Mouse (Mus musculus) neural tube, embryonic 11.5 days (tissue): ENCODE results near the gene Fam107b. TPM values are rescaled to one million over a fixed set of nuclear protein-coding genes. Genes with fewer than 3 reads are reported as not detected.

ENCODE experiments used
- ATAC-seq: fragments of 200-750 bp; cut with Nextera tagmentation; 2 replicates; pipeline ENCODE4 v1.8.0; 2017; ENCODE audit warnings: moderate number of reproducible peaks, mild to moderate bottlenecking, moderate TSS enrichment, moderate library complexity; ENCODE audit not compliant: insufficient read depth, low FRiP score, low TSS enrichment
- DNase-seq: peaks from one replicate; pipeline ENCODE4 v3.0.0-alpha.2; 2015; ENCODE audit warnings: low spot score
- H3K27ac ChIP-seq: fragments of 300-500 bp; sonication (generic); 2 replicates; pipeline ENCODE4 v1.5.1; 2014; ENCODE audit warnings: low read depth, mild to moderate bottlenecking, low read length
- H3K27me3 ChIP-seq: fragments of 300-500 bp; sonication (generic); 2 replicates; pipeline ENCODE4 v1.6.1; 2014; ENCODE audit warnings: mild to moderate bottlenecking, low read length, mixed read lengths; ENCODE audit not compliant: control insufficient read depth, insufficient read depth
- H3K36me3 ChIP-seq: fragments of 300-500 bp; sonication (generic); 2 replicates; pipeline ENCODE4 v1.6.1; 2014; ENCODE audit warnings: mild to moderate bottlenecking, low read length, moderate library complexity, mixed read lengths; ENCODE audit not compliant: control insufficient read depth, insufficient read depth
- H3K4me1 ChIP-seq: fragments of 300-500 bp; sonication (generic); 2 replicates; pipeline ENCODE4 v1.6.1; 2014; ENCODE audit warnings: low read length, mixed read lengths; ENCODE audit not compliant: control insufficient read depth, insufficient read depth
- H3K4me2 ChIP-seq: fragments of 300-500 bp; sonication (generic); 2 replicates; pipeline ENCODE4 v1.6.1; 2014; ENCODE audit warnings: low read depth, mild to moderate bottlenecking, moderate library complexity
- H3K4me3 ChIP-seq: fragments of 300-500 bp; sonication (generic); 2 replicates; pipeline ENCODE4 v1.5.1; 2014; ENCODE audit warnings: low read depth, low read length
- H3K9ac ChIP-seq: fragments of 300-500 bp; sonication (generic); 2 replicates; pipeline ENCODE4 v1.6.1; 2014; ENCODE audit warnings: mild to moderate bottlenecking, low read length
- H3K9me3 ChIP-seq: fragments of 300-500 bp; sonication (generic); 2 replicates; pipeline ENCODE4 v1.6.1; 2016; ENCODE audit warnings: low read length; ENCODE audit not compliant: control insufficient read depth
- WGBS: fragments of 180-500 bp; shearing (Covaris S2); extraction: QIAGEN DNeasy Blood & Tissue Kit; methylation state at CpG from one replicate; pipeline ENCODE4 v1.1.7; 2014; 5-methylcytosine and 5-hydroxymethylcytosine counted together
- polyA plus RNA-seq: library from polyadenylated mRNA; unstranded; fragments of >200 nt; fragmentation: Nextera tagmentation; extraction: Ambion mirVana; gene quantifications from 2 replicates; pipeline ENCODE4 v1.2.1, GENCODE M21; 2014

Gene Fam107b
- polyA plus RNA-seq, 1 experiment from 2014 or later: 64.4 TPM

- no peak overlapping the region for H3K27ac ChIP-seq
- H3K4me2 ChIP-seq: no peak overlapping the region
- ATAC-seq (no peak), DNase-seq (no peak)
- H3K9ac ChIP-seq: no peak overlapping the region
- H3K27me3 ChIP-seq: no peaks in the 10 kb centered on the region
- WGBS: 93% methylated on average over 7 of the region's 7 CpGs
- H3K9me3 ChIP-seq: no peaks in the 10 kb centered on the region
- H3K4me1 ChIP-seq: no peaks in the 10 kb centered on the region
- H3K36me3 ChIP-seq: no peaks in the 10 kb centered on the region
- no peak overlapping the region for H3K4me3 ChIP-seq
Observed at GRCm38 (mm10) chr2:3623207-3623980, 53.1 kb downstream of the Fam107b start.

- ATAC-seq (no peak), DNase-seq (no peak)
- no peak overlapping the region for H3K4me2 ChIP-seq
- no peaks in the 10 kb centered on the region for H3K4me1 ChIP-seq
- no peak overlapping the region for H3K9ac ChIP-seq
- WGBS: 91% methylated on average over 7 of the region's 7 CpGs
- no peaks in the 10 kb centered on the region for H3K9me3 ChIP-seq
- H3K4me3 ChIP-seq: no peak overlapping the region
- no peak overlapping the region for H3K27ac ChIP-seq
- H3K27me3 ChIP-seq: no peaks in the 10 kb centered on the region
- no peaks in the 10 kb centered on the region for H3K36me3 ChIP-seq
Observed at GRCm38 (mm10) chr2:3623981-3624584, 53.8 kb downstream of the Fam107b start.

GRCm38 (mm10) chr2:3629096-3629495 lies 58.8 kb downstream of the Fam107b start:
- no peaks in the 10 kb centered on the region for H3K36me3 ChIP-seq
- H3K9ac ChIP-seq: no peak overlapping the region
- ATAC-seq (no peak), DNase-seq (no peak)
- WGBS: 91% methylated on average over 6 of the region's 6 CpGs
- H3K9me3 ChIP-seq: no peaks in the 10 kb centered on the region
- H3K4me3 ChIP-seq: no peak overlapping the region
- no peak overlapping the region for H3K4me2 ChIP-seq
- no peaks in the 10 kb centered on the region for H3K27me3 ChIP-seq
- H3K27ac ChIP-seq: no peak overlapping the region
- no peaks in the 10 kb centered on the region for H3K4me1 ChIP-seq

- no peak overlapping the region for H3K4me2 ChIP-seq
- no peak overlapping the region for H3K4me3 ChIP-seq
- no peaks in the 10 kb centered on the region for H3K9me3 ChIP-seq
- 83% methylated on average over 5 of the region's 5 CpGs for WGBS
- no peaks in the 10 kb centered on the region for H3K4me1 ChIP-seq
- no peaks in the 10 kb centered on the region for H3K27me3 ChIP-seq
- ATAC-seq: no peak
- no peak overlapping the region for H3K27ac ChIP-seq
- H3K9ac ChIP-seq: no peak overlapping the region
- no peak for DNase-seq
- H3K36me3 ChIP-seq: no peaks in the 10 kb centered on the region
Observed at GRCm38 (mm10) chr2:3629741-3630140, 59.5 kb downstream of the Fam107b start.

GRCm38 (mm10) chr2:3630769-3631477 lies 60.6 kb downstream of the Fam107b start:
- H3K27me3 ChIP-seq: no peaks in the 10 kb centered on the region
- no peak for ATAC-seq
- no peak for DNase-seq
- no peaks in the 10 kb centered on the region for H3K4me1 ChIP-seq
- no peaks in the 10 kb centered on the region for H3K9me3 ChIP-seq
- no peak overlapping the region for H3K4me3 ChIP-seq
- no peak overlapping the region for H3K9ac ChIP-seq
- no peaks in the 10 kb centered on the region for H3K36me3 ChIP-seq
- H3K4me2 ChIP-seq: no peak overlapping the region
- WGBS: 86% methylated on average over 5 of the region's 5 CpGs
- H3K27ac ChIP-seq: no peak overlapping the region

GRCm38 (mm10) chr2:3633137-3633536 lies 62.8 kb downstream of the Fam107b start:
- no peak for ATAC-seq
- Histone ChIP-seq H3K9ac (no peak overlapping the region), H3K27me3 (no peaks in the 10 kb centered on the region), H3K27ac (no peak overlapping the region), H3K9me3 (no peaks in the 10 kb centered on the region), H3K4me1 (no peaks in the 10 kb centered on the region), H3K36me3 (no peaks in the 10 kb centered on the region), H3K4me3 (no peak overlapping the region), H3K4me2 (no peak overlapping the region)
- no peak for DNase-seq
- WGBS: 79% methylated on average over 9 of the region's 9 CpGs

- no peaks in the 10 kb centered on the region for H3K4me1 ChIP-seq
- H3K4me3 ChIP-seq: no peak overlapping the region
- no peak overlapping the region for H3K4me2 ChIP-seq
- no peak overlapping the region for H3K9ac ChIP-seq
- H3K9me3 ChIP-seq: no peaks in the 10 kb centered on the region
- H3K27ac ChIP-seq: no peak overlapping the region
- H3K27me3 ChIP-seq: no peaks in the 10 kb centered on the region
- ATAC-seq (no peak), DNase-seq (no peak)
- no peaks in the 10 kb centered on the region for H3K36me3 ChIP-seq
- WGBS: 88% methylated on average over 5 of the region's 5 CpGs
Observed at GRCm38 (mm10) chr2:3636771-3637170, 66.5 kb downstream of the Fam107b start.

- H3K27ac ChIP-seq: no peak overlapping the region
- H3K4me1 ChIP-seq: no peaks in the 10 kb centered on the region
- no peak overlapping the region for H3K4me2 ChIP-seq
- DNase-seq (no peak), ATAC-seq (no peak)
- no peak overlapping the region for H3K4me3 ChIP-seq
- H3K9ac ChIP-seq: no peak overlapping the region
- WGBS: 80% methylated on average over 9 of the region's 9 CpGs
- no peaks in the 10 kb centered on the region for H3K36me3 ChIP-seq
- no peaks in the 10 kb centered on the region for H3K27me3 ChIP-seq
- no peaks in the 10 kb centered on the region for H3K9me3 ChIP-seq
Observed at GRCm38 (mm10) chr2:3641001-3641770, 70.9 kb downstream of the Fam107b start.
